Mouse (Mus musculus) CD4-positive, CD25-positive, alpha-beta regulatory T cell, adult 4 months (primary cell): ENCODE measurements around the gene Pcolce2. TPM values are rescaled to one million over a fixed set of nuclear protein-coding genes. Genes with fewer than 3 reads are reported as not detected.

Experiments used
- ATAC-seq: one replicate; pipeline ENCODE4 v1.8.0; 2017
- polyA plus RNA-seq, 2 experiments: library from polyadenylated mRNA; unstranded; fragments of 100-300 nt; shearing (Covaris generic); gene quantifications; one replicate each; pipeline ENCODE4 v1.2.1; 2017

Gene Pcolce2
- polyA plus RNA-seq, 2 experiments from 2014 or later, result 0.32 TPM; not detected in 1

GRCm38 (mm10) chr9:95657941-95658340 is 20.5 kb downstream of the Pcolce2 start:
- no peak for ATAC-seq

- ATAC-seq, result no peak
Measured at GRCm38 (mm10) chr9:95664290-95664989, 27.0 kb downstream of the Pcolce2 start.

GRCm38 (mm10) chr9:95665835-95666234 is 28.4 kb downstream of the Pcolce2 start:
- ATAC-seq, result no peak

GRCm38 (mm10) chr9:95667836-95668235 is 30.4 kb downstream of the Pcolce2 start:
- no peak for ATAC-seq

- no peak for ATAC-seq
Measured at GRCm38 (mm10) chr9:95668306-95668705, 30.9 kb downstream of the Pcolce2 start.

- ATAC-seq, result no peak
Measured at GRCm38 (mm10) chr9:95672331-95672730, 34.9 kb downstream of the Pcolce2 start.

GRCm38 (mm10) chr9:95672760-95673159 is 35.4 kb downstream of the Pcolce2 start:
- no peak for ATAC-seq

GRCm38 (mm10) chr9:95675064-95675699 is 37.8 kb downstream of the Pcolce2 start:
- ATAC-seq, result no peak

- ATAC-seq, result no peak
Measured at GRCm38 (mm10) chr9:95676021-95676420, 38.6 kb downstream of the Pcolce2 start.

- no peak for ATAC-seq
Measured at GRCm38 (mm10) chr9:95679966-95680365, 42.6 kb downstream of the Pcolce2 start.

- no peak for ATAC-seq
Measured at GRCm38 (mm10) chr9:95680691-95681090, 43.3 kb downstream of the Pcolce2 start.

- ATAC-seq, result no peak
Measured at GRCm38 (mm10) chr9:95685660-95686440, 48.4 kb downstream of the Pcolce2 start.

- ATAC-seq, result no peak
Measured at GRCm38 (mm10) chr9:95688064-95688463, 50.7 kb downstream of the Pcolce2 start.

- ATAC-seq, result no peak
Measured at GRCm38 (mm10) chr9:95692823-95693222, 55.4 kb downstream of the Pcolce2 start.

GRCm38 (mm10) chr9:95693528-95694100 is 56.2 kb downstream of the Pcolce2 start:
- ATAC-seq, result no peak

GRCm38 (mm10) chr9:95694526-95694925 is 57.1 kb downstream of the Pcolce2 start:
- no peak for ATAC-seq

- ATAC-seq, result no peak
Measured at GRCm38 (mm10) chr9:95695023-95695422, 57.6 kb downstream of the Pcolce2 start.

GRCm38 (mm10) chr9:95696581-95696980 is 59.2 kb downstream of the Pcolce2 start:
- ATAC-seq, result no peak

GRCm38 (mm10) chr9:95697808-95698207 is 60.4 kb downstream of the Pcolce2 start:
- ATAC-seq, result no peak

GRCm38 (mm10) chr9:95699273-95699672 is 61.9 kb downstream of the Pcolce2 start:
- ATAC-seq, result no peak

GRCm38 (mm10) chr9:95704078-95704477 is 66.7 kb downstream of the Pcolce2 start:
- ATAC-seq, result no peak

GRCm38 (mm10) chr9:95705371-95705770 is 68.0 kb downstream of the Pcolce2 start:
- no peak for ATAC-seq

- no peak for ATAC-seq
Measured at GRCm38 (mm10) chr9:95708943-95709342, 71.5 kb downstream of the Pcolce2 start.
